Mouse (Mus musculus) midbrain, postnatal 0 days (tissue): ENCODE results near the gene Zfp607b. TPM values are rescaled to one million over a fixed set of nuclear protein-coding genes. Genes with fewer than 3 reads are reported as not detected.

Experiments used
- ATAC-seq: fragments of 200-750 bp; cut with Nextera tagmentation; 2 replicates; pipeline ENCODE4 v1.8.0; 2017; ENCODE audit warnings: moderate number of reproducible peaks, mild to moderate bottlenecking, moderate TSS enrichment, moderate library complexity; ENCODE audit not compliant: low FRiP score
- DNase-seq: peaks from one replicate; pipeline ENCODE4 v3.0.0-alpha.2; 2015; ENCODE audit warnings: low spot score
- H3K27ac ChIP-seq: fragments of 300-500 bp; sonication (generic); 2 replicates; pipeline ENCODE4 v1.5.1; 2014; ENCODE audit warnings: low read depth, mild to moderate bottlenecking, low read length, mixed read lengths
- H3K27me3 ChIP-seq: fragments of 300-500 bp; sonication (generic); 2 replicates; pipeline ENCODE4 v1.6.1; 2014; ENCODE audit warnings: low read length, control low read depth, mixed read lengths; ENCODE audit not compliant: insufficient read depth
- H3K36me3 ChIP-seq: fragments of 300-500 bp; sonication (generic); 2 replicates; pipeline ENCODE4 v1.6.1; 2014; ENCODE audit warnings: low read length, control low read depth, mixed read lengths; ENCODE audit not compliant: insufficient read depth
- H3K4me1 ChIP-seq: fragments of 300-500 bp; sonication (generic); 2 replicates; pipeline ENCODE4 v1.6.1; 2014; ENCODE audit warnings: mild to moderate bottlenecking, control low read depth, antibody characterized with exemption, low read length, mixed read lengths; ENCODE audit not compliant: insufficient read depth
- H3K4me2 ChIP-seq: fragments of 300-500 bp; sonication (generic); 2 replicates; pipeline ENCODE4 v1.6.1; 2014; ENCODE audit warnings: low read depth, mild to moderate bottlenecking, low read length, mixed read lengths; ENCODE audit not compliant: poor library complexity, severe bottlenecking
- H3K4me3 ChIP-seq: fragments of 300-500 bp; sonication (generic); 2 replicates; pipeline ENCODE4 v1.5.1; 2014; ENCODE audit warnings: low read depth, mild to moderate bottlenecking, low read length, moderate library complexity
- H3K9ac ChIP-seq: fragments of 300-500 bp; sonication (generic); replicated peaks from 2 replicates; pipeline ENCODE4 v1.6.1; 2014; ENCODE audit warnings: mild to moderate bottlenecking, low read length, moderate library complexity, mixed read lengths; ENCODE audit not compliant: poor library complexity, severe bottlenecking
- H3K9me3 ChIP-seq: fragments of 300-500 bp; sonication (generic); 2 replicates; pipeline ENCODE4 v1.6.1; 2016; ENCODE audit warnings: low read length, control low read depth
- CTCF ChIP-seq: IDR thresholded peaks from 2 replicates; pipeline ENCODE4 v1.5.1; 2016; ENCODE audit warnings: antibody characterized with exemption, mild to moderate bottlenecking
- WGBS: fragments of 180-500 bp; shearing (Covaris S2); extraction: QIAGEN DNeasy Blood & Tissue Kit; methylation state at CpG from one replicate; pipeline ENCODE4 v1.1.7; 2014; 5-methylcytosine and 5-hydroxymethylcytosine counted together
- polyA plus RNA-seq: library from polyadenylated mRNA; unstranded; fragments of >200 nt; fragmentation: Nextera tagmentation; extraction: Ambion mirVana; gene quantifications from 2 replicates; pipeline ENCODE4 v1.2.1, GENCODE M21; 2015
- total RNA-seq: library from RNA; depleted of rRNA; stranded (reverse); fragments of >200 nt; gene quantifications from 2 replicates; pipeline ENCODE4 v1.2.3, GENCODE M21; 2014; rRNA removed

The Zfp607b gene
- total and polyA plus RNA-seq, 2 experiments from 2014 or later: 6.5 to 9.2 TPM

GRCm38 (mm10) chr7:27735457-27735856 is 46.3 kb downstream of the Zfp607b start:
- peak overlapping the region; percentile 60 for H3K27ac ChIP-seq
- H3K9ac ChIP-seq: no peak overlapping the region; the same call in 1 of the 2 replicates
- 0 out of 2 replicates have a peak overlapping the region, but pooled peaks have one; percentile 0 for H3K4me3 ChIP-seq
- peaks cover 19% of the 10 kb centered on the region for H3K4me1 ChIP-seq
- no peak for TF ChIP-seq CTCF
- peak; percentile 41 for DNase-seq
- WGBS: 11% methylated on average over 5 of the region's 5 CpGs
- H3K4me2 ChIP-seq: no peak overlapping the region
- no peaks in the 10 kb centered on the region for H3K27me3 ChIP-seq
- H3K9me3 ChIP-seq: no peaks in the 10 kb centered on the region
- no peak for ATAC-seq
- peaks cover 19% of the 10 kb centered on the region for H3K36me3 ChIP-seq

Other genes with a start within 250 kb of the Zfp607b start
- gene Sptbn4, start 241.7 kb upstream of the Zfp607b start, total RNA-seq: 27.1 and 36.3 TPM in 2 replicates
- gene Sptbn4, start 241.7 kb upstream of the Zfp607b start, polyA plus RNA-seq: 3.4 and 4.0 TPM in 2 replicates
- 13.7 and 19.5 TPM in 2 replicates for gene Blvrb, start 241.4 kb upstream of the Zfp607b start, total RNA-seq
- gene Blvrb, start 241.4 kb upstream of the Zfp607b start, polyA plus RNA-seq: 15.9 and 18.3 TPM in 2 replicates
- gene Sertad3, start 215.6 kb upstream of the Zfp607b start, total RNA-seq: 5.0 and 5.7 TPM in 2 replicates
- gene Sertad3, start 215.6 kb upstream of the Zfp607b start, polyA plus RNA-seq: 4.0 and 4.3 TPM in 2 replicates
- 9.3 and 10.5 TPM in 2 replicates for gene Sertad1, start 202.4 kb upstream of the Zfp607b start, total RNA-seq
- 6.9 and 7.3 TPM in 2 replicates for gene Sertad1, start 202.4 kb upstream of the Zfp607b start, polyA plus RNA-seq
- gene Prx, start 190.0 kb upstream of the Zfp607b start, total RNA-seq: 3.2 and 3.4 TPM in 2 replicates
- 1.5 and 1.9 TPM in 2 replicates for gene Prx, start 190.0 kb upstream of the Zfp607b start, polyA plus RNA-seq
- 0.66 and 1.8 TPM in 2 replicates for gene Hipk4, start 166.1 kb upstream of the Zfp607b start, total RNA-seq
- gene Hipk4, start 166.1 kb upstream of the Zfp607b start, polyA plus RNA-seq: 0.88 and 1.0 TPM in 2 replicates
- 239 and 286 TPM in 2 replicates for gene Pld3, start 136.1 kb upstream of the Zfp607b start, total RNA-seq
- gene Pld3, start 136.1 kb upstream of the Zfp607b start, polyA plus RNA-seq: 275 and 319 TPM in 2 replicates
- 7.9 and 12.5 TPM in 2 replicates for gene 2310022A10Rik, start 136.1 kb upstream of the Zfp607b start, total RNA-seq
- 29.1 and 31.0 TPM in 2 replicates for gene 2310022A10Rik, start 136.1 kb upstream of the Zfp607b start, polyA plus RNA-seq
- 42.8 and 46.7 TPM in 2 replicates for gene Akt2, start 97.8 kb upstream of the Zfp607b start, total RNA-seq
- 37.7 and 38.1 TPM in 2 replicates for gene Akt2, start 97.8 kb upstream of the Zfp607b start, polyA plus RNA-seq
- 111 and 114 TPM in 2 replicates for gene Ttc9b, start 35.4 kb upstream of the Zfp607b start, total RNA-seq
- 125 and 133 TPM in 2 replicates for gene Ttc9b, start 35.4 kb upstream of the Zfp607b start, polyA plus RNA-seq
- gene Map3k10, start 14.7 kb upstream of the Zfp607b start, total RNA-seq: 150 and 165 TPM in 2 replicates
- 24.4 and 24.5 TPM in 2 replicates for gene Map3k10, start 14.7 kb upstream of the Zfp607b start, polyA plus RNA-seq
- 32.1 and 38.6 TPM in 2 replicates for gene Zfp60, start 42.0 kb downstream of the Zfp607b start, total RNA-seq
- gene Zfp60, start 42.0 kb downstream of the Zfp607b start, polyA plus RNA-seq: 38.1 and 40.9 TPM in 2 replicates
- gene Zfp626, start 117.9 kb downstream of the Zfp607b start, total RNA-seq: 6.4 and 7.3 TPM in 2 replicates
- gene Zfp626, start 117.9 kb downstream of the Zfp607b start, polyA plus RNA-seq: 0.81 and 0.88 TPM in 2 replicates
- 6.8 and 10.1 TPM in 2 replicates for gene Zfp59, start 149.3 kb downstream of the Zfp607b start, total RNA-seq
- gene Zfp59, start 149.3 kb downstream of the Zfp607b start, polyA plus RNA-seq: 4.7 and 5.8 TPM in 2 replicates
- gene Zfp607a, start 168.2 kb downstream of the Zfp607b start, total RNA-seq: 0.71 and 1.5 TPM in 2 replicates
- 0.53 and 0.68 TPM in 2 replicates for gene Zfp607a, start 168.2 kb downstream of the Zfp607b start, polyA plus RNA-seq
- gene Zfp974, start 240.1 kb downstream of the Zfp607b start, total RNA-seq: 5.9 and 18.5 TPM in 2 replicates
- 6.7 and 6.8 TPM in 2 replicates for gene Zfp974, start 240.1 kb downstream of the Zfp607b start, polyA plus RNA-seq